Mouse (Mus musculus): ENCODE measurements around the gene Hes5.

Hes5 gene

GRCm38 (mm10) chr4:154942632-154943322, 17.9 kb upstream of the Hes5 start:
- DNase-seq: no peak

- no peak for DNase-seq
Observed at GRCm38 (mm10) chr4:154943323-154944039, 17.2 kb upstream of the Hes5 start.

- peak; percentile 43 for DNase-seq
Observed at GRCm38 (mm10) chr4:154944121-154944590, 16.6 kb upstream of the Hes5 start.

GRCm38 (mm10) chr4:154946319-154946718, 14.4 kb upstream of the Hes5 start:
- DNase-seq: peak; percentile 61

GRCm38 (mm10) chr4:154948066-154948939, 12.4 kb upstream of the Hes5 start:
- DNase-seq: peak; percentile 73

GRCm38 (mm10) chr4:154948940-154949588, 11.7 kb upstream of the Hes5 start:
- DNase-seq: no peak

GRCm38 (mm10) chr4:154949589-154949982, 11.1 kb upstream of the Hes5 start:
- DNase-seq: no peak

GRCm38 (mm10) chr4:154952461-154953241, 8.1 kb upstream of the Hes5 start:
- DNase-seq: peak; percentile 47

- no peak for DNase-seq
Observed at GRCm38 (mm10) chr4:154956604-154957003, 4.1 kb upstream of the Hes5 start.

- DNase-seq: no peak
Observed at GRCm38 (mm10) chr4:154957289-154957993, 3.3 kb upstream of the Hes5 start.

GRCm38 (mm10) chr4:154958171-154958570, 2.6 kb upstream of the Hes5 start:
- DNase-seq: peak; percentile 75

- DNase-seq: no peak
Observed at GRCm38 (mm10) chr4:154958621-154959020, 2.1 kb upstream of the Hes5 start.

GRCm38 (mm10) chr4:154960021-154960689, 568 bp upstream of the Hes5 start:
- DNase-seq: no peak

GRCm38 (mm10) chr4:154961226-154961738, 559 bp downstream of the Hes5 start:
- peak; percentile 38 for DNase-seq

- no peak for DNase-seq
Observed at GRCm38 (mm10) chr4:154961911-154962310, 1.2 kb downstream of the Hes5 start.

- no peak for DNase-seq
Observed at GRCm38 (mm10) chr4:154962683-154963082, 2.0 kb downstream of the Hes5 start.

GRCm38 (mm10) chr4:154963190-154963836, 2.6 kb downstream of the Hes5 start:
- no peak for DNase-seq

- peak; percentile 87 for DNase-seq
Observed at GRCm38 (mm10) chr4:154963901-154964580, 3.3 kb downstream of the Hes5 start, which contains the start of gene Pank4. Gene Pank4, plus strand, starts transcription at chr4:154964123.

GRCm38 (mm10) chr4:154964581-154965235, 4.0 kb downstream of the Hes5 start:
- no peak for DNase-seq

Data from right cerebral cortex, postnatal 4 days (tissue).